Mouse (Mus musculus) frontal cortex, postnatal 14 days (tissue): Measurements from ENCODE around the gene 1110059E24Rik.
A peak's percentile ranks its signal among the peaks of the same experiment; 100 is the strongest.
"Not testable (repeated sequence)": the region's sequence is repeated elsewhere in the genome, so short reads cannot be mapped to it uniquely, and the experiment has no call there.

Experiments used
- DNase-seq, 2 experiments: peaks; one replicate each; pipeline ENCODE4 v3.0.0; 2022; ENCODE audit warnings: low spot score in 2 of 2

The 1110059E24Rik gene

DNA sequence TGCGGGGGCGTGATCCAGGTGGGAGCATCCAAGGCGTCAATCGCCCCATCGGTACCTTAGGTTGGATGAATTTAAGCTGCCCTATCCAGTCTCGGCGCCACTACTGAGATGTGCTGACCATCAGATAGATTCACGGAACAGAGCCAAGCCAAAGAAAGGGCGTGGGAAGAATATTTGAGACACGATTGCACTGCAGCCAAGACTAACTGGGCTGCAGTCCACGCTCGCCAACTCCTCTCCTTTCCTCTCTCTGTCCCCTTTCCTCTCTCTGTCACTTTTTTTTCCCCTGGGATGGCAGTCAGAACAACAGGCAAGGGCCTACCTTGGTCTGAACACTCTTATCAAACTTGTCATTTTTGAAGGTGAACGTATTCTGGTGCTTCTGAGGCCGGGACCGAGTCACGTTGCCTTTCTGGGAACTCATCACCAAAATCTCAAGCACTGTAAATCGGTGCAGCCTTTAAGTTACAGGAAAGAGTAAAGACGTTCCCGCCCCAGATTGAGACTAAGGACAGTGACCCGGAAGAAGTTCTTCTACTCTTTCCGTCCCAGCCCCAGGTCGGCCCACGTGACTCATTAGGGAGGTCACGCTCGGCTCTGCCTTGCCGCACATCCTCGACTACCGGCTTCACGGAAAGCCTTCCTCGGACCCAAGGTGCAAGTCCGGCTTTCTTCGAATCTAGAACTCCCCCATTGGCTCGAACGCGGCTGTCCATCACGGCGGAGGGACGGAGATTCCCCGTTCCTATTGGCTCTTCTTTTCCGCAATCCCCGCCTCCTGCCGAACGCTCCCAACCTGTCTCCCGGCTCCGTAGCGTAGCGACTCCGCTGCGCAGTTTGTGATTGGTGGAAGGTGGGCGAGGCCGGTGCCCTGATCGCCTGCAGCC, at the start of gene 1110059E24Rik:
Gene 1110059E24Rik (minus strand): TSS at position 692 of the 887 bp plus-strand sequence.
- DNase-seq = peak; percentile 95 to 96

DNA sequence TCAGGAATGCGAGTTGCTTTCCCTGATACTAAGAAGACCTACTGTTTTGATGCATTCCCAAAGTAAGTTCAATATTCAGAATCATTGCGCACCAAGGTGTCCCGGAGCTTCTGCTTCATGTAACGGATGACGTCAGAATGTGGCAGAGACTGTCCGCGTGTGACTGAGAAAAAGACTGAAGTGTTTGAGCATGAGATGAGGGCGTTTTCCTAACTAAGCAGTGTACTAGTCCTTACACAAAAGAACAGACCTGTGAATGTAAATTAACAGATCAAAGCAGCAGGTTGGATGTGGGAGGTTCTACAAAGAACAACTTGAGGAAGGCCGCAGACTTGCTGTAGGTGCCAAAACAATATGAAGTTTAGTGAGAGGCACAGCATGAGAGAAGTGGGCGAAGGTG, 28.2 kb upstream of the 1110059E24Rik start:
- DNase-seq = no peak

DNA sequence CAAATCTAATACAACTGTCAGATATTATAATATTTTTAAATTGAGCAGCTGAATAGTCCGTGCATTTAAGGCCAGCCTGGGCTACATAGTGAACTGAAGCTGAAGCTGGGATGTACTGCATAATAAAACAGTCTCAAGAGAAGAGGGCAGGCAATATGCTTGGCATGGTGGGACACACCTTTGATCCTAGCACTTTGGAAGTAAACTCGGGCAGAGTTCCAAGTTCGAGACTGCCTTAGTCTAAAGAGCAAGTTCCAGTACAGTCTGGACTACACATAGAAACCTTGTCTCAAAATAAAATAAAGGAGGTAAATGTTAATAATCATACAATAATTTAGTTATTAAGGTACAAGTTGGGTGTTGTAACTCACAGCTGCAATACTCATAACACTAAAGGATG, 27.3 kb upstream of the 1110059E24Rik start:
- DNase-seq = no peak

DNA sequence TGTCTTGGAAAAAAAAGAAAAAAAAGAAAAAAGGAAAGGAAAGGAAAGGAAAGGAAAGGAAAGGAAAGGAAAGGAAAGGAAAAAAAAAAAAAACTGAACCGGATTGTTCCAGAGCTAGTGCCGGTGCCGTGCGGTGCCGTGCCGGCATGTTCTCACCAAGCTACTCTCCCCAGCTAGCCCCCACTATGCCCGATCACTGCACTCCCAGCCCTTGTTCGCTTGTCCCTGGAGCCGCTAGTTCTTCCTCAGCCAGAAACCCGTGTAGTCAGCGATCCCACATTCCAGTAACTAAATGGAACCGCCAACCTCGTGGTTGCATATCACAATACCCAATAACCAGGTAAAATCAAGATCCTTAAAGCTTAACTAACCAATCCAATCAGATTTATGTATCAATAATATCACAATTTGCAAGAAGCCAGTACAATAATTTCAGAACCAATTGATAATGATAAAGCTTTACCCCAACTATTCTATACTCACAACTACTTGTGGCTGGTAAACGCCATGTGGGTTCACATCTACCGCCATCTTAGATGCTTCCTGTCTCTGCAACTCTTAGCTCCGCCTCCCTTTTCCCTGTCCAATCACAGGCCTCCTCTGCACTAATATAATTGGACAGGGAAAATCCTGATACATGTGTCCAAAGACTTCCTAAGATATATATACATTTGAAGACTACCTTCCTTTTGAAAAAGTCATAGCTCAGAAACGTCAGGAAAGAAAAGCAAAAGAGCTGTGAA, 21.7 kb upstream of the 1110059E24Rik start:
- no peak for DNase-seq

DNA sequence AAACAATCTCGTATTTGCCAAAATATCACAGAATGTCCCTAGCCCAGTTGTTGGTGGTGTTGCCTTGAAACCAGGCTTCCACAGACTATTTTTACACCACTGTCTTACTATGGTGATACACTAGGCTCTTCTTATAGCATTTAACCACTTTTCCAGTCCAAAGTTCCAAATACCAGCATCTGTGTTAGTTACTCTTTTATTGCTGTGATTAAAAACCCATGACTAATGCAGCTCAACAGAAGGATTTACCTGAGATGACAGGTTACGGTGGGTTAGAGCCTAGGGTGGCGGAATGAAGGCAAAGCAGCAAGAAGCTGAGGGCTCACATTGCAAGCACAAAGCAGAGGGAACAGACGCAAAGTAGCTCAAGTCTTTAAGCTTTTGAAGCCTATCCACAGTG, 16.9 kb upstream of the 1110059E24Rik start:
- DNase-seq = no peak

DNA sequence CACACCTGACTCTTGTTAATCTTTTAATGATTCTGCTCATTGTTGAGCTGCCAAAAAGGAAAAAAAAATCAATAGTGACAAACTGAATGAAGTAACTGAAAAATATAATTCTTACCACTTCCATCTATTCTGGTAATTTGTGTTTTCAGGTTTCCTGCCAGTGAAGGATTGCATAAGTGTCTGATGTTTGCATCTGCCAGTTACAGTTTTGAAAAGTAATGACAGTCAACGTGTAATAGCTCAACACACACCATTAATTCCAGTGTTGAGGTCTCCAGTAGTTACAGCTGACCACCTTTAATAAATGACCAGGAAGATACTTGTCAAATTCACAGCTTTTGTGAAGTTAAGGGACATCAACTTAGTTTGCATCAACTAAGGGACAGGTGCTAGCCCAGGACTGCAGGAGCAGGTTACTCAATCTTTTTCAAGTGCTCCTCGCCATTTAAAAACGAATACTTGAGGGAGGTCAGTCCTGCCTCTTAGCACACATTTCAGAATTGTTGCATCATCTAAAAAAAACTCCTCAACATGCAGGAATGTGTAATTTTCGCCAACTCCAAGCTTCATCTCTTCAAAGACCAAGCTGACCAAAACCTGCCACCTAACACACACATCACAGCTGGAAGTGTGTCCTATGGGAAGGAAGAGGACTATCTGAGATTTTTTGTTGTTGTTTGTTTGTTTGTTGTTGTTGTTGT, 11.1 kb upstream of the 1110059E24Rik start:
- no peak for DNase-seq

DNA sequence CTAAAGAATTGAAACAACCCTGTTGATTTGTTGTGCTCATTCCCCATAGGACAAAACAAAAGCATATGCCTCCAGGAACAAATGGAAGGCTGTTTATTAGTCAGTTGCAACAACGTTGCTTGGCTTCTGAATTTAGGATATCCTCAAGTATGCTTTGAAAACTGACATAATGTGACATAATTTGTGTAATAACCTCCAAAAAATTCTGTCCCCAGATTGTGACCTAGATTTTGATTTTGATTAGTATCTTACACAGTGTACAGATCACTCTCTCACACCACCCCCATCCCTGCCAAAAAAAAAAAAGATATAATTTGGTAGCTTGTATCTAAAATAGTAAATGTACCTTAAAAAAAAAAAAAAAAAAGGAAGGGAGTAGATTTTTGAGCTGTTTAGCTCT, 8.0 kb upstream of the 1110059E24Rik start:
- DNase-seq = no peak

DNA sequence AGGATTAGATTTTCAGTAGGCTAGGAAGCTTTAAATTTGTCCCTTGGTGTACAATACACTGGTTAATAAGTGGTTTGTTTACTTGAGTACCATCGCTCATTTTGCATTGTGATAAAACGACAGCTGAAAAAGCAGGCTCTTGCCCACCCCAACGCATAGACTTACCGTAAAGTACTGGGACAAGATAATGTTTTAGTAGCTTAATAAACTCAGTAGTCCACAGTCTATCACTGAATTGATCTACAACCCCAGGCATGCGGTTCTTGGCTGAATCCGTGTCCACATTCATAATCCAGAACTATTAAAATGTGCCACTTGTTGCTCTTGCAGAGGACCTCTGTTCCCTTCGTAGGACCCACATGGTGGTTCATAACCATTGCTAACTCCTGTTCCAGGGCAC, 2.0 kb upstream of the 1110059E24Rik start:
- DNase-seq = no peak

DNA sequence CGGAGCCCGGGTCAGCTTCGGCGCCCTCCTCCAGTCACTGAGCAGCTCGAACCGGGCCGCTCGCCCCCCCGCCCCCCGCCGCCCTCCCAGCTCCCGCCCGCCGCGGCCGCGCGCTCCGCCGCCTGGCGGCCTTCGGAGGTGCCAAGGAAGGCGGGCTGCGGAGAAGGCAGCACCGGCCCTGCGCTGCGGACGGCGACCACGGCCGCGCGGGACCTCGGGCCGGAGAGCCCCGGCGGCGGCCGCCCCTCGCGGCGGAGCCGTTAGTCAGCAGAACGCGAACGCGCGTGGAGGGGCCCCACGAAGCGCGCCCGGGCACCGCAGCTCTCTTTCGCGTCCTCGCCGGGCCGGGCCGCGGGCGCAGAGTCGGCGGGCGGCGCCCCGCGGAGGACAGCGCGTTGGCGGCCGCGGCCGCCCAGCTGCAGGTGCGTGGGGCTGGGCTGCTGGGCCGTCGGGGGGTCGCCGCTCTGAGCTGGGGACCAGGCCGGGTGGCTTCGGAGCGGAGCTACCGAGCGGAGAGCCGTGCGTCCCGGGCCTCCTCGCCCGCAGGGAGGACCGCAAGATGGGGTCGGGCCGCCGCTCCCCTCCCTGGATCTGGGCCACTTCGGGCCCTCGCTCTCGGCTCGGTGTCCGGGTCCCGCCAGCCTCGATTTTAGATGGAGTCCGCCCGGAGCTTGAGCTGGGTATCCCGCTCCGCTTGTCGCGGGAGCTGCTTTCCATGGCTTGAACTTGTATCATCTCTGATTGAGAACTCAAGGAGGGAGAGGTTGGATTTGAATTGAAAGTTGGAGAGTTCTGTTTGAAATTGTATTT, 601 bp upstream of the 1110059E24Rik start, which contains the start of gene Abhd17b:
Gene Abhd17b (plus strand): TSS at position 14 of the 810 bp plus-strand sequence.
- DNase-seq = peak; percentile 20 to 23

DNA sequence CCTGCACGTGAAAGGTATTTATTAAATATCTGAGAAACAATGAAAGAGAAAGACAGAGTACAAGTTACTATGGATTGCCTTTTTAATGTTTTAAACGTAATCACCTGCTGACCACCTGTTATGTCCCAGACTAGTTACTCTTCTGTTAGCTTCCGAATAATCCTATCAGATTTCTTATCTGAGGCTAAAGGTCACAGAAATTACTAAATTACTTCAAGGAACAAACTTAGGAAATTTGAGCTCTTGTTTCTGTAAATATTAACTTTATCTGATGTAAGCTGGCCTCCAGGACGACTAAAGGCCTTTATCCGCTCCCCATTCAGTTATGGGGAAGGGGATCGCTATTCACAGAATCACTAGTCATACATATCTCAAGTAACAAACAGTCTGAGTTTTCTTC, 1.1 kb downstream of the 1110059E24Rik start:
- DNase-seq = no peak

DNA sequence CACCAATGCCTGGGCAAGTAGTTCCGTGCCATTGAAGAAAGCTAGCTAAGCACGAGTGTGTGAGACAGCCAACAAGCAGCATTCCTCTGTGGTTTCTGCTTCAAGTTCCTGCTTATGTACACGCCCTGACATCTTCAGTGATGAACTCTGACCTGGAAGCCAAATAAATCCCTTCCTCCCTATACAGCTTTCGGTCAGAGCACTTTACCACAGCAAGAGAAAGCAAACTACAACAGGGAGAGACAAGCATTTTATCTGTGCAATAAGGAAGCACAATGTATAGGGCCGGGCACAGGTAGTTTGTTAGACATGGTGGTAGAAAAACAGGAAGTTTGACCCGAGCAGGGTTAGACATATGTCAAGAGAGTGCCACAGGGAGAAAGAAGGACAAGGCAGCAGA, 6.6 kb downstream of the 1110059E24Rik start:
- no peak for DNase-seq

DNA sequence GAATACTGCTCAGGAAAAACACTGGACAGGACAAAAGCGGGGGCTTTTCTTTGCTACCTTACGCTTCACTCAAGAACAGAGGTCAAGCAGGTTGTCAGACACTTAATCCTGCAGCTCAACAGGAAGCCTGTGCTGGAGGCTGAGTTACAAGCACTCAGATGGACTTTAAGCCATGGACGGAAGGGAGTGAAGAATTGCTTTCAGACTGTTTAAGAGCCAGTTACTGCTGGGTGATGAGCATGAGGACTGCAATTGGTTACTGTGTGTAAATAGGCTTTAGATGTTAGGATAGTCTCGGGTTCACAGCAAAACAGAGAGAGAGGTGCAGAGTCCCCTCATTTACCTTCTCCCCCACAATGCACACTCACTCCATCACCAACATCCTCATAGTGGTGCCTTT, 7.5 kb downstream of the 1110059E24Rik start:
- DNase-seq = no peak

DNA sequence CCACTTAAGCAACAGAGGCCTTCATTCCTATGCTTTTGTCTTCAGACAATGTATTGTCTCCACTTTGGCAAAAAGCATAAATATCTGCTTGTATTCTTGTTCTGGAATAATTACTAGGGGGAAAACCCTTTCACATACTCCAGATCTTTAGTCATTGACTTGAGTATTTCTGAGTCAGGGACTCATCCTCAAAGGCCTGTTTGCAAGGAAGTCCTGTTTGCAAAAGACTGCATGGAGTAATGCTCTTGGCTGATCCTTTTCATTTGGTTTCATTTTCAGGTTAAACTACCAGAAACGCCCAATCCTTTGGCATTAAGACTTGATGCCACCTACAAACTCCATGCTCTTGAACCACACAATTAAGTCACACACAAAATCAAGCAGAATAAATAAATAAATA, 8.8 kb downstream of the 1110059E24Rik start:
- no peak for DNase-seq

DNA sequence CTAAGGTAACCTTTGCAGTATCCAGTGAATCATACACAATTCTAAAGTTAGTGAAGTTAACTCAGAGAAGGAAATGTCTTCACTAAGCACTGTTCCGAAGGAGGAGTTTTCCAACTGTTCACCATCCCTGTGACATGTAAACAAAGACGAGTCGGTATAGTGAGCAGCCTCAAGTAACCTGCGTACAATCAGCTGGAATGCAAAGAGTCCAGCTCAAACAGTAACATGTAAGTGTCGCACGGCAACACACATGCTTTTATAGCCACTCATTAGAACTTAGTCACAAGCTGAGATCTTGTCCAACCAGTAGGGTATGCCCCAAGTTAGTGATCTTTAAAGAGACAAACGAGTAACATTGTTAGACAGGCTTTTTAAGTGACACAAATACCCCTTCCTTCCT, 15.1 kb downstream of the 1110059E24Rik start:
- DNase-seq = no peak

DNA sequence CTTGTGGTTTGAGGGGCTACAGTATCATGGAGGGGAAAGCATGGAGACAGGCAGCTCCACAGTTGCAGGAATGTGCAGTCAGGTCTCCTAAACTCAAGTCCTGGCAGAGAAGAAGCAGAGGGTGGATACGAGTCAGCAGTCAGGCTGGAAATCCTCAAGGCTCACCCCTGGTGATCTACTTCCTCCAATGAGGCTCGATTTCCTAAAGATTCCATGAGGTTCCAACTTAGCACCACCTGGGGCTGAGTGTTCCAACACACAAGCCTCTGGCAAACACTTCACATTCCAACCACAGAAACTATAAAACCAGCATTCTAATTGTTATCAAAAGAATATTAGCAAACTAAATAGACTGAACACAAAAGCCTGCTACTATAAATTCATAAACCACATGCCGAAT, 15.9 kb downstream of the 1110059E24Rik start:
- no peak for DNase-seq

DNA sequence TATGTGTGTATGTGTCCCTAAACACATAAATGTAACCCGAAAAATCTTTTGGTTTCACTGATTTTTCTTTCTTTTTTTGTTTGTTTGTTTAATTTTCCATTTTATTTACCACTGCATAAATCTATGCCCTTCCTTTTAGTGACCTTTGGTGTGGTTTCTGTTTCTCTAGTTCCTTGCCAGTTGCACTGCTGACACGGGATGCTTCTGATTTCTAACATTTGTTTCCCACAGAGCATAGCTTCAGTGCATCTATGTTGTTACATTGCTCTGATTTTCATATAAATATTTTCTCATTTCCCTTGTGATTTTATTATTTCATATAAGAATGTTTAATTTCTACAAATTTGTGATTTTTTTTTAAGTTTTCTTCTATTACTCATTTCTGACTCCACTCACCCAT, 17.4 kb downstream of the 1110059E24Rik start:
- DNase-seq = no peak

DNA sequence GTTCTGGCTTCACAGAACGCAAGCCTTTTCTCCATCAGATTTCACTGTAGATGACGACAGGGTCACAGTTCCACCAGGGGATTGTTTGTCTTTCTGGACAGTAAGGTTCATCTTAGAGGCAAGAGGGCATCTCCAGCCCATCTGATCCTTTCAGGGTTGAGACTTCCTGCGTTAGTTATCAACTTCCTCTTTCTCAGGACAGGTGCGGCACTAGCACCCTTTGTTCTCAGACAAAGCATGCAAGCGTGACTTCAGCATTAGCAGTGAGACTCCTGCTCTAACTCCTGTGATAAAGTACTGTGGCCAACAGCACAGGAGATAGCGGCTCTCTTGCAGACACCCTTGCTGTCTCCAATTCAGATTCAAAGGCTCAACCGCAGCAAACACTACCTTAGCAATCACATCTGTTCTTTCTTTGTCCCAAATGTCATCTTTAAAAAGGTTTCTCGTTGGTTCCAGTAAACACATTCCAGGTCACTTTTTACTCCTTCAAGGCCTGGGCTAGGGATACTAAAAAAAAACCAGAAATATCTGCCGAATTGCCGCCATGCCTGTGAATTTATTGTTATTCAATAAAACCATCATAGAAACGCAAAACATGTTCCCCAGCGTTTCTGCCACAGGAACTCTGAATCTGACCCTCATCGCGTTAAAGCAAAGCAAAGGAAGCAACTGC, 22.0 kb downstream of the 1110059E24Rik start:
- no peak for DNase-seq

DNA sequence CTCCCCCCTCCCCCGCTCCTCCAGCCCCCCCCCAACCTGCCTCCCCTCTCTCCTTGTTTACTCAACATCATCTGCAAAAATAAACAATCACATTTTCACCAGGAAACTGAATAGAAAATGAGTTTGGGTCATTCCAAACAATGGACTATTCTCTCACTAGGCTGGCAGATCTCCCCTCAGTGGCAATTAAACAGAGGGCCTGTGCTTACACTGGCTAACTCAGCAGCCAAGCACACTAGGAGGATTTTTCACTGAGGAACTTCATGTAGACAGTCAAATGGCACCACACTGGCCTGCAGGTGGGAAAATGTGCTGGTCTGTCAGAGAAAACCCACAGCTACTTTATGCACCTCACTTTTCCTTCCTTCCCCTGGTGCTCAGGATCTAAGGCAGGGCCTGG, 23.3 kb downstream of the 1110059E24Rik start:
- DNase-seq = no peak

DNA sequence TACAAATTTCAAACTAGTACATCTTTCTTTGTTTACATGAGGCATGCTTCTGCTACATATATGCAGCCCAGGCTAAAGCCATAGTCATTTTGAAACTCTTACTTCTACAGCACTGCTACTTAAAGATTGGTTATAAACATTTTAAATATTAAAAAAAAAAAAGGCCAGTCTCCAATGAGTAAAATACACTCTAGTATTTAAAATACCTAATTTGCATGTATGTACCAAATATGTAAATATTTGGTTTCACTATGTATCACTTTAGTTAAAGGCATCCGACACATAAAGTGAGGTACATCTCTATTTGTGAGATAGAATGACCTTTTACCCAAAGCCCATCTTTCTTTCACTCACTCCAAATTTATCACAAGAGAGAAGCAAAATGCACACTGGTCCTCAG, 23.7 kb downstream of the 1110059E24Rik start:
- DNase-seq = no peak

DNA sequence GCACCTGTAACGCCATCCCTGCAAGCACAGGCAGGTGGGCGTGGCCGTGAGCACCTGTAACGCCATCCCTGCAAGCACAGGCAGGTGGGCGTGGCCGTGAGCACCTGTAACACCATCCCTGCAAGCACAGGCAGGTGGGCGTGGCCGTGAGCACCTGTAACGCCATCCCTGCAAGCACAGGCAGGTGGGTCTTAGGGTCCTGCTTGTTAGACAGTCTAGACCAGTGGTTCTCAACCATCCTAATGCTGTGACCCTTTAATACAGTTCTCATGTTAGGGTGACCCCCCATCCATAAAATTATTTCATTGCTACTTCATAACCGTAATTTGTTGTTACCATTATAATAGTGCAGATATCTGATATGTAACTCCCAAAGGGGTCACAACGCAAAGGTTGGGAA, 24.3 kb downstream of the 1110059E24Rik start:
- DNase-seq = not testable (repeated sequence)
